Mouse (Mus musculus) brain, embryonic 14.5 days (tissue): ENCODE results near the gene Erbb3. TPM values are rescaled to one million over a fixed set of nuclear protein-coding genes. Genes with fewer than 3 reads are reported as not detected.

ENCODE experiments used
- DNase-seq: peaks from one replicate; pipeline ENCODE4 v3.0.0-alpha.2; 2011; ENCODE audit warnings: low read depth
- CTCF ChIP-seq: fragments of 200-500 bp; IDR thresholded peaks from 2 replicates; pipeline ENCODE4 v1.5.1; 2012; ENCODE audit warnings: inconsistent platforms, mild to moderate bottlenecking, moderate library complexity, borderline replicate concordance; ENCODE audit not compliant: insufficient read depth, insufficient read length; ENCODE audit errors: extremely low read depth
- POLR2A ChIP-seq: fragments of 200-500 bp; IDR thresholded peaks from 2 replicates; pipeline ENCODE4 v1.6.1; 2012; ENCODE audit warnings: mild to moderate bottlenecking, inconsistent platforms, borderline replicate concordance; ENCODE audit not compliant: poor library complexity, insufficient read depth, insufficient read length, severe bottlenecking; ENCODE audit errors: extremely low read depth
- polyA plus RNA-seq: library from polyadenylated mRNA; depleted of rRNA; stranded (reverse); fragments of >200 nt; gene quantifications from 2 replicates; pipeline ENCODE4 v1.2.3, GENCODE M21; 2012; rRNA removed

Gene Erbb3
- polyA plus RNA-seq, 1 experiment = 1.5 TPM

GRCm38 (mm10) chr10:128535624-128536265, 53.7 kb downstream of the Erbb3 start:
- no peak for DNase-seq
- TF ChIP-seq CTCF = no peak
- no peak for TF ChIP-seq POLR2A

GRCm38 (mm10) chr10:128535206-128535605, 54.2 kb downstream of the Erbb3 start:
- DNase-seq = no peak
- TF ChIP-seq POLR2A (no peak), CTCF (no peak)

GRCm38 (mm10) chr10:128526366-128527356, 62.8 kb downstream of the Erbb3 start:
- no peak for TF ChIP-seq CTCF
- TF ChIP-seq POLR2A = no peak
- DNase-seq = no peak

DNA sequence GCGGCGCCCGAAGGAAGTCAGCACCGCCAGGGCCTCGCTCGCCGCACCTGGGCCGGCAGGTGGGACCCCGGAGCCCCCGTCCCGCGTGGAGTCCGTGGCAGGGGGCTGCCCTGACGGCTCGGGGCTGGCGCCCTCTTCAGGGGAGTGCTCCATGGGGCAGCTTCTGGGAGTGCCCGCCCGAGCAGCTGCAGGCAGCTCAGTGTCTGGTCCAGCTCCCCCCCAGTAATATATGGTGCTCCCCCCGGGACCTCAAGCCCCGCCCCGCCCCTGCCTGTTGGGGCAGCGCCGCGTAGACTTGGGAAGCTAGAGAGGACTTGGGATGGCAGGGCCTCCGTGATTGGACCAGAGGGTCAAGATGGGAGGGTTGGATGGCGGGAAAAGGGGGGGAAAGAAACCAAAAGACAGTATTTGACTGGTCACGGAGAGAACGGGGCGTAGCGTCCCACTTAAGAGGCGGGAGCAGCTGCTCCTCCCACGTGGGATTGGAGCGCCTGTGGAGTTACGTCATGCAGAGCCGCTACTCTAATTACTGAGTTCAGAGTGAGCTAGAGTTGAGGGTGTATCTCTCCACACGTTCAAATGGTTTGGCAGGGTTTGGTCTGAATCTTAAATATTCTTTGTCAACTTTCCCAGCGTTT, 63.7 kb downstream of the Erbb3 start, which contains the start of gene Esyt1:
Gene Esyt1, minus strand, starts transcription at position 201 of the 638 bp plus-strand sequence.
- 0 out of 2 replicates have a peak, but pooled peaks have one; percentile 33 for TF ChIP-seq POLR2A
- TF ChIP-seq CTCF = peak; percentile 18; the same call in 1 of the 2 replicates
- DNase-seq = peak; percentile 98

DNA sequence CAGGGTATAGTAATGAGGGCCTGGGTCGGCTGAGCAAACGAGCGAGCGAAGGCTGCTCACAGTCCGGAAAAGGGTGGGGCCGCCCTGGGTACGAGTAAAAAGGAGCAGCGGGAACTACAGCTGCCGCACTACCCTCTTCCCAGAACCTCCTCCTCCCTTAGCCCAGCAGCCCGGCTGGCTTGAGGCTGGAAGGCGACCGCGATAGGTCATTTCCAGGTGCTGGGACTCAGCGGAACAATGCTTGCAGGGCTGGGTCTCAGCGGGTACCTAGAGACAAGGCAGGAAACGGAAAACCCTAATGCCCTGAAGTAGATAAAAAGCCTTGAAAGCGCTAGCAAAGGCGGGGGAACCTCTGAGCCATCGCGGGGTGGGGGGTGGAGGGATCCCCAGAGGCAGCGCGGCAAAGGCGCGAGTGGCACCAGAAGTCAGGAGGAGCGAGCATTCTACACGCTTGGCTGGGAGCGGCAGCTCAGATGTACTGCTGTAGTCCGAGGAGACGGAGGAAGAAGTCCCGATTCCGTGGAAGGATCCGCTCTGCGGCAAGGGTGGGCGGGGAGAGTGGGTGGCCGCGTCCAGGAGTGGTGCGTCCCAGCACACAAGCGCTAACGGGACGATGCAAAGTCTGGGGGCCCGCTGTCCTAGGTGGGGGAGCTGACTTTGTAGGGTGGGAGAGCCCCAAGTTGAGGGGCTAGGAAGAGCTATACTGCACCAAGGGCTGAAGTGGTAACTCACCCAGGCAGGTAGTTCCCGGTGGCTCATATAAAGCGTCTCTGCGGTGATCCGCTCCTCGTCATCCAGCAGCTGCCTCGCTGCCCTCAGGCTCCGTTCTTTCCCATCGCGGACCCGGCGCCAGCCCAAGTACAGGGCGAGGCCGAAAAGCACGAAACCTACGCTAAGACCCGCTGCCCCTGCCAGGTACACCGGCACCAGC, 64.5 kb downstream of the Erbb3 start:
- TF ChIP-seq CTCF (no peak), POLR2A (no peak)
- peak; percentile 71 for DNase-seq

GRCm38 (mm10) chr10:128524111-128524731, 65.2 kb downstream of the Erbb3 start:
- TF ChIP-seq POLR2A = no peak
- no peak for TF ChIP-seq CTCF
- peak; percentile 5 for DNase-seq

- no peak for TF ChIP-seq POLR2A
- TF ChIP-seq CTCF = no peak
Measured at GRCm38 (mm10) chr10:128522351-128522750, 67.1 kb downstream of the Erbb3 start.

GRCm38 (mm10) chr10:128520591-128520990, 68.9 kb downstream of the Erbb3 start:
- TF ChIP-seq POLR2A (no peak), CTCF (no peak)
- no peak for DNase-seq

More at GRCm38 (mm10) chr10:128522351-128522750, 67.1 kb downstream of the Erbb3 start:
- DNase-seq = no peak

- TF ChIP-seq CTCF (peak; percentile 50; the same call in 1 of the 2 replicates), POLR2A (no peak)
- DNase-seq = peak; percentile 34
Measured at GRCm38 (mm10) chr10:128518833-128519232, 70.6 kb downstream of the Erbb3 start.

Other genes starting within 250 kb of the Erbb3 start
- gene Coq10a, start 220.7 kb downstream of the Erbb3 start, polyA plus RNA-seq = 69.0 and 90.1 TPM in 2 replicates
- gene Ankrd52, start 212.5 kb downstream of the Erbb3 start, polyA plus RNA-seq = 43.1 and 55.1 TPM in 2 replicates
- gene Slc39a5, start 188.4 kb downstream of the Erbb3 start, polyA plus RNA-seq = 0.04 and 0.35 TPM in 2 replicates
- 96.8 and 102 TPM in 2 replicates for gene Nabp2, start 178.2 kb downstream of the Erbb3 start, polyA plus RNA-seq
- gene Rnf41, start 178.0 kb downstream of the Erbb3 start, polyA plus RNA-seq = 73.9 and 76.9 TPM in 2 replicates
- 377 and 390 TPM in 2 replicates for gene Smarcc2, start 130.4 kb downstream of the Erbb3 start, polyA plus RNA-seq
- 1,007 and 1,045 TPM in 2 replicates for gene Myl6, start 95.5 kb downstream of the Erbb3 start, polyA plus RNA-seq
- gene Myl6b, start 91.0 kb downstream of the Erbb3 start, polyA plus RNA-seq = 31.6 and 36.4 TPM in 2 replicates
- 15.4 and 20.1 TPM in 2 replicates for gene Esyt1, start 63.8 kb downstream of the Erbb3 start, polyA plus RNA-seq
- 19.3 and 23.1 TPM in 2 replicates for gene Zc3h10, start 41.9 kb downstream of the Erbb3 start, polyA plus RNA-seq
- 2,223 TPM in 2 replicates for gene Rpl41, start 40.3 kb downstream of the Erbb3 start, polyA plus RNA-seq
- gene Pa2g4, start 23.7 kb downstream of the Erbb3 start, polyA plus RNA-seq = 117 and 123 TPM in 2 replicates
- 896 and 1,032 TPM in 2 replicates for gene Rps26, start 37.1 kb upstream of the Erbb3 start, polyA plus RNA-seq
- 18.8 and 31.3 TPM in 2 replicates for gene Ikzf4, start 56.3 kb upstream of the Erbb3 start, polyA plus RNA-seq
- 10.8 and 11.4 TPM in 2 replicates for gene Suox, start 84.4 kb upstream of the Erbb3 start, polyA plus RNA-seq
- 108 and 116 TPM in 2 replicates for gene Rab5b, start 106.6 kb upstream of the Erbb3 start, polyA plus RNA-seq
- 1.1 and 1.5 TPM in 2 replicates for gene Pmel, start 114.5 kb upstream of the Erbb3 start, polyA plus RNA-seq
- 22.5 and 42.4 TPM in 2 replicates for gene Cdk2, start 115.4 kb upstream of the Erbb3 start, polyA plus RNA-seq
- 8.6 and 8.8 TPM in 2 replicates for gene Dgka, start 155.2 kb upstream of the Erbb3 start, polyA plus RNA-seq
- gene Pym1, start 158.2 kb upstream of the Erbb3 start, polyA plus RNA-seq = 58.2 and 65.4 TPM in 2 replicates
- 0.54 and 0.77 TPM in 2 replicates for gene Mmp19, start 201.3 kb upstream of the Erbb3 start, polyA plus RNA-seq
- 18.6 and 30.5 TPM in 2 replicates for gene Dnajc14, start 214.4 kb upstream of the Erbb3 start, polyA plus RNA-seq
- 24.2 and 29.0 TPM in 2 replicates for gene Tmem198b, start 214.7 kb upstream of the Erbb3 start, polyA plus RNA-seq
- gene Sarnp, start 227.7 kb upstream of the Erbb3 start, polyA plus RNA-seq = 79.6 and 82.0 TPM in 2 replicates
- 22.6 and 33.7 TPM in 2 replicates for gene Ormdl2, start 232.0 kb upstream of the Erbb3 start, polyA plus RNA-seq